Comparison of ENCODE assay signal across 9 mouse cellular contexts in the genomic region with DNA sequence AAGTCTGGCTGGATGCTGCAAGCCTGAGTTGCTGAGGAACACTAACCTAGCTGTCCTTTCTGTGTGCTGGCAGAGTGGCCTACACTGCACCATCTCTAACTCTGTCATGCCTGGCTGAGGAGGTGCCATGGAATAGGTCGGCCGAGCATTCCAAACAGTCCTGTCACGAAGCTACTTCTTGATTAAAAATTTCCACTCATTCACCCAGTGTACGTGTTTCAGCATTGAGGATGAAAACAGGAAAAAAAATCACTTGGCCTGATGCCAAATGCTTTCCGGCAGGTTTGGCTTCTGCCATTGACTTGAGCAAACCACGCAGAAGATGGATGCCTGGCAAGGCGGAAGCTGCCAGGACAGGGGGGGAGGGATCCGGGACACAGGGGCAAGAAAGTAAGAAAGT. TPM values are rescaled to one million over a fixed set of nuclear protein-coding genes. Genes with fewer than 3 reads are reported as not detected.
DNase-seq lines count a peak whose midpoint lies in the region; ATAC-seq lines count a peak whose summit lies in the region.
"Had no signal": no experiment of that assay in that cellular context is flagged by ENCODE, and none has a peak within 500 bp of the region (broad histone marks: within the 10 kb centered on the region; RNA-seq: fewer than 3 reads in every experiment).

No protein-coding gene starts in this region.

- no peaks in the 10 kb centered on the region for H3K27me3 ChIP-seq in midbrain, embryonic 16.5 days (ENCODE audit: control insufficient read depth, insufficient read depth, low read depth, low read length)
- H3K27me3 ChIP-seq in midbrain, embryonic 11.5 days (ENCODE audit: control insufficient read depth, insufficient read depth, low read length) = no peaks in the 10 kb centered on the region
- no peaks in the 10 kb centered on the region for H3K27me3 ChIP-seq in forebrain, embryonic 15.5 days
- H3K27me3 ChIP-seq: liver, embryonic 12.5 days had no signal

- no peak overlapping the region for H3K4me3 ChIP-seq in midbrain, embryonic 16.5 days (ENCODE audit: low read depth, low read length)
- H3K4me3 ChIP-seq in midbrain, embryonic 11.5 days (ENCODE audit: low read depth, low read length) = no peak overlapping the region
- H3K4me3 ChIP-seq in forebrain, embryonic 15.5 days = no peak overlapping the region
- H3K4me3 ChIP-seq: liver, embryonic 12.5 days had no signal

- peak; percentile 72 for ATAC-seq in midbrain, embryonic 16.5 days
- no peak for ATAC-seq in midbrain, embryonic 11.5 days (ENCODE audit: low FRiP score)
- ATAC-seq in forebrain, embryonic 15.5 days (replicated peaks) = peak; percentile 68
- ATAC-seq: liver, embryonic 12.5 days had no signal

- H3K9me3 ChIP-seq in midbrain, embryonic 16.5 days (replicated peaks; ENCODE audit: control insufficient read depth, low read length, poor library complexity, severe bottlenecking) = 0 out of 2 replicates have a peak, but pooled peaks cover 3% of the 10 kb centered on the region
- no peaks in the 10 kb centered on the region for H3K9me3 ChIP-seq in midbrain, embryonic 11.5 days (ENCODE audit: control insufficient read depth, low read length)
- no peaks in the 10 kb centered on the region for H3K9me3 ChIP-seq in forebrain, embryonic 15.5 days
- H3K9me3 ChIP-seq: liver, embryonic 12.5 days had no signal

- H3K4me2 ChIP-seq in midbrain, embryonic 16.5 days (ENCODE audit: low read length) = no peak overlapping the region
- no peak overlapping the region for H3K4me2 ChIP-seq in midbrain, embryonic 11.5 days
- H3K4me2 ChIP-seq in forebrain, embryonic 15.5 days (replicated peaks) = no peak overlapping the region
- H3K4me2 ChIP-seq: liver, embryonic 12.5 days had no signal

- H3K36me3 ChIP-seq in midbrain, embryonic 16.5 days (ENCODE audit: control insufficient read depth, insufficient read depth, low read length) = no peaks in the 10 kb centered on the region
- H3K36me3 ChIP-seq in midbrain, embryonic 11.5 days (ENCODE audit: control insufficient read depth, insufficient read depth, low read length) = no peaks in the 10 kb centered on the region
- no peaks in the 10 kb centered on the region for H3K36me3 ChIP-seq in forebrain, embryonic 15.5 days
- H3K36me3 ChIP-seq: liver, embryonic 12.5 days had no signal

- DNase-seq in embryo, embryonic 11 days = peak; percentile 17
- DNase-seq in embryo, embryonic 10 days (ENCODE audit: low spot score) = no peak
- DNase-seq in midbrain, embryonic 11.5 days (ENCODE audit: low spot score, missing footprints) = no peak
- DNase-seq in lung, postnatal 36 days = peak; percentile 12
- DNase-seq in layer of hippocampus, adult 18-20 months (ENCODE audit: low spot score in 2 of 2) = no peak
- DNase-seq in left cerebral cortex, adult 9 months (ENCODE audit: low spot score in 2 of 2) = no peak

- 42% methylated on average over 8 of the region's 8 CpGs for WGBS in midbrain, embryonic 16.5 days
- WGBS in midbrain, embryonic 11.5 days = 86% methylated on average over 8 of the region's 8 CpGs
- 20% methylated on average over 8 of the region's 8 CpGs for WGBS in forebrain, embryonic 15.5 days

- no peak overlapping the region for H3K9ac ChIP-seq in midbrain, embryonic 16.5 days (ENCODE audit: low read depth, low read length)
- H3K9ac ChIP-seq in midbrain, embryonic 11.5 days (ENCODE audit: low read length) = no peak overlapping the region
- no peak overlapping the region for H3K9ac ChIP-seq in forebrain, embryonic 15.5 days (replicated peaks)
- H3K9ac ChIP-seq: liver, embryonic 12.5 days had no signal

- H3K4me1 ChIP-seq in midbrain, embryonic 16.5 days (ENCODE audit: control insufficient read depth, insufficient read depth, low read length) = no peaks in the 10 kb centered on the region
- no peaks in the 10 kb centered on the region for H3K4me1 ChIP-seq in midbrain, embryonic 11.5 days (ENCODE audit: control insufficient read depth, insufficient read depth, low read length)
- peaks cover 8% of the 10 kb centered on the region; the same call in 1 of the 2 replicates for H3K4me1 ChIP-seq in forebrain, embryonic 15.5 days

- H3K27ac ChIP-seq in midbrain, embryonic 16.5 days (ENCODE audit: low read length) = no peak overlapping the region
- H3K27ac ChIP-seq in midbrain, embryonic 11.5 days (ENCODE audit: low read depth, low read length) = no peak overlapping the region
- no peak overlapping the region for H3K27ac ChIP-seq in forebrain, embryonic 15.5 days (replicated peaks)
- H3K27ac ChIP-seq: liver, embryonic 12.5 days had no signal

RNA-seq across cellular contexts. Expression of gene Dnm3, which starts 24.3 kb away (rescaled TPM):
- polyA plus RNA-seq in midbrain, embryonic 16.5 days (2015; fragmentation: Nextera tagmentation; extraction: Ambion mirVana) = 66.2 and 69.4 TPM in 2 replicates
- polyA plus RNA-seq in midbrain, embryonic 11.5 days (2014; fragmentation: Nextera tagmentation; extraction: Ambion mirVana) = 5.6 and 5.9 TPM in 2 replicates
- 27.9 and 30.4 TPM in 2 replicates for polyA plus RNA-seq in forebrain, embryonic 15.5 days (2015; fragmentation: Nextera tagmentation; extraction: Ambion mirVana)
- total RNA-seq in layer of hippocampus, adult 18-20 months (2021) = 10 to 100 TPM; 80.5 to 80.9 TPM

Comparison
In these comparisons a context has a peak if more than half of its experiments do, and no peak if none do; other contexts are left out.
1. DNase-seq: peak in embryo, embryonic 11 days (single experiment) and lung, postnatal 36 days (single experiment); none in embryo, embryonic 10 days (single experiment), midbrain, embryonic 11.5 days (single experiment), layer of hippocampus, adult 18-20 months (0 of 2) and left cerebral cortex, adult 9 months (0 of 2).